Mouse (Mus musculus) megakaryocyte, embryonic 14.5 days (primary cell): ENCODE results near the gene Syt1.

Experiments used
- FLI1 ChIP-seq: IDR thresholded peaks from 2 replicates; pipeline ENCODE4 v1.6.1; 2012; ENCODE audit warnings: low read length, inconsistent platforms, mixed read lengths
- GATA1 ChIP-seq: IDR thresholded peaks from 3 replicates; pipeline ENCODE4 v1.6.1; 2012; ENCODE audit warnings: mixed read lengths, low read length, inconsistent platforms, borderline replicate concordance

- TF ChIP-seq GATA1 (no peak), FLI1 (no peak)
Measured at GRCm38 (mm10) chr10:108697062-108697461, 313.7 kb downstream of the Syt1 start.
